Mouse (Mus musculus) intestine, embryonic 15.5 days (tissue): ENCODE measurements around the gene Snrpa. TPM values are rescaled to one million over a fixed set of nuclear protein-coding genes. Genes with fewer than 3 reads are reported as not detected.

Experiments
- ATAC-seq: fragments of 200-750 bp; cut with Nextera tagmentation; 2 replicates; pipeline ENCODE4 v1.8.0; 2017; ENCODE audit warnings: moderate TSS enrichment, moderate library complexity
- H3K27ac ChIP-seq: fragments of 300-500 bp; sonication (generic); 2 replicates; pipeline ENCODE4 v1.5.1; 2015; ENCODE audit warnings: mild to moderate bottlenecking, inconsistent platforms
- H3K27me3 ChIP-seq: fragments of 300-500 bp; sonication (generic); replicated peaks from 2 replicates; pipeline ENCODE4 v1.6.1; 2015; ENCODE audit warnings: inconsistent platforms
- H3K36me3 ChIP-seq: fragments of 300-500 bp; sonication (generic); 2 replicates; pipeline ENCODE4 v1.6.1; 2015; ENCODE audit warnings: inconsistent platforms
- H3K4me1 ChIP-seq: fragments of 300-500 bp; sonication (generic); replicated peaks from 2 replicates; pipeline ENCODE4 v1.6.1; 2015; ENCODE audit warnings: inconsistent platforms
- H3K4me2 ChIP-seq: fragments of 300-500 bp; sonication (generic); replicated peaks from 2 replicates; pipeline ENCODE4 v1.6.1; 2015; ENCODE audit warnings: mild to moderate bottlenecking, inconsistent platforms
- H3K4me3 ChIP-seq: fragments of 300-500 bp; sonication (generic); replicated peaks from 2 replicates; pipeline ENCODE4 v1.5.1; 2015; ENCODE audit warnings: inconsistent platforms
- H3K9ac ChIP-seq: fragments of 300-500 bp; sonication (generic); 2 replicates; pipeline ENCODE4 v1.6.1; 2015; ENCODE audit warnings: inconsistent platforms
- H3K9me3 ChIP-seq: fragments of 300-500 bp; sonication (generic); 2 replicates; pipeline ENCODE4 v1.6.1; 2016; ENCODE audit warnings: inconsistent platforms
- WGBS: fragments of 180-500 bp; shearing (Covaris S2); methylation state at CpG from one replicate; pipeline ENCODE4 v1.1.7; 2015; 5-methylcytosine and 5-hydroxymethylcytosine counted together
- microRNA counts: library from miRNA; unstranded; fragments of <30 nt; microRNA quantifications from one replicate; lab custom pipeline; 2016
- polyA plus RNA-seq: library from polyadenylated mRNA; unstranded; fragments of >200 nt; fragmentation: Nextera tagmentation; extraction: Ambion mirVana; gene quantifications from 2 replicates; pipeline ENCODE4 v1.2.1, GENCODE M21; 2015

Snrpa gene
- polyA plus RNA-seq, 1 experiment from 2014 or later = 223 TPM

GRCm38 (mm10) chr7:27162780-27163449 lies 33.2 kb downstream of the Snrpa start:
- peak overlapping the region; percentile 78; the same call in 1 of the 2 replicates for H3K4me2 ChIP-seq

DNA sequence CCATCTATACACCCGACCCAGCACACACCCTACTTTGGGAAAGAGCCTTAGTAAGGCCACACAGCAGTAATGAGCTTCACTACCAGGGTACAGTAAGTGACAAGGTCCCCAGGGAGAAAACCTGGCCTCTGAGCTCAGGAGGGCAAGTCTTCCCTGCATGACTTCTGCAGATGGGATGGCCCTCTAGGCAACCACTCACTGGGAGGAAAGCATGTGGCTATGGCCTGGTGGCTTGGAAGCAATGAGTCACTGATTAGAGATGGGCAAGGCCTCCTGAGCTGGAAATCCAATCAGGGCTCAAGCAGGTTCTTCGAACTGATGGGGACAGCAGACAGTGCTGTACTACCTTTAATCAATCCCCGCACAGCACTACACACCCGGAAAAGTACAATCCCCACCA lies 34.3 kb downstream of the Snrpa start:
- H3K4me2 ChIP-seq = no peak overlapping the region
- no peak overlapping the region for H3K9ac ChIP-seq
- 84% methylated on average over 4 of the region's 4 CpGs for WGBS
- H3K27me3 ChIP-seq = no peaks in the 10 kb centered on the region
- ATAC-seq = no peak
- peaks cover 49% of the 10 kb centered on the region for H3K4me1 ChIP-seq
- no peaks in the 10 kb centered on the region for H3K9me3 ChIP-seq
- H3K27ac ChIP-seq = no peak overlapping the region
- H3K4me3 ChIP-seq = no peak overlapping the region
- H3K36me3 ChIP-seq = peaks cover 17% of the 10 kb centered on the region; the same call in 1 of the 2 replicates

More at GRCm38 (mm10) chr7:27162780-27163449, 33.2 kb downstream of the Snrpa start:
- H3K36me3 ChIP-seq = peaks cover 17% of the 10 kb centered on the region; the same call in 1 of the 2 replicates
- no peaks in the 10 kb centered on the region for H3K27me3 ChIP-seq
- 76% methylated on average over 5 of the region's 5 CpGs for WGBS
- no peaks in the 10 kb centered on the region for H3K9me3 ChIP-seq
- no peak for ATAC-seq
- no peak overlapping the region for H3K27ac ChIP-seq
- peaks cover 55% of the 10 kb centered on the region for H3K4me1 ChIP-seq
- peak overlapping the region; percentile 20; the same call in 1 of the 2 replicates for H3K9ac ChIP-seq
- no peak overlapping the region for H3K4me3 ChIP-seq

DNA sequence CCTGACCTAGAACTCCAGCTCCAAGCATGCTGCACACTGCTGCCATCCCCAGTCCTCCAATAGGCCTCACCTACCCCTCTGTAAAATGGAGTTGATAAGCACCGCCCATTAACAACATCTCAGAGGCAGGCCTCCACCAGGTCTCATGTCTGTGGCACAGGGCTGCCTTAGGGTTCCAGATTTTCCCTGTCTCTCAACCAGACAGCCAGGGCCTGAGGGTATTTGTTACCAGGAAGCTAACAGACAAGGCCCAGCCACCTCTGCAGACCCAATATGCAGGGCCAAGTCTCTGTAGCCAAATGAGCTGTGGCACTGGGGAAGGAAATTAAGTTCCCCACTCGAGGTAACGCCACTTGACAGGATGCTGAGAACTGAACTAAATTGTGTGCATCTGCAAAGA lies 35.1 kb downstream of the Snrpa start:
- no peaks in the 10 kb centered on the region for H3K27me3 ChIP-seq
- 81% methylated on average over 3 of the region's 3 CpGs for WGBS
- peaks cover 49% of the 10 kb centered on the region for H3K4me1 ChIP-seq
- ATAC-seq = no peak
- peaks cover 17% of the 10 kb centered on the region; the same call in 1 of the 2 replicates for H3K36me3 ChIP-seq
- H3K9me3 ChIP-seq = no peaks in the 10 kb centered on the region
- no peak overlapping the region for H3K9ac ChIP-seq
- H3K4me3 ChIP-seq = no peak overlapping the region
- no peak overlapping the region for H3K27ac ChIP-seq
- no peak overlapping the region for H3K4me2 ChIP-seq

DNA sequence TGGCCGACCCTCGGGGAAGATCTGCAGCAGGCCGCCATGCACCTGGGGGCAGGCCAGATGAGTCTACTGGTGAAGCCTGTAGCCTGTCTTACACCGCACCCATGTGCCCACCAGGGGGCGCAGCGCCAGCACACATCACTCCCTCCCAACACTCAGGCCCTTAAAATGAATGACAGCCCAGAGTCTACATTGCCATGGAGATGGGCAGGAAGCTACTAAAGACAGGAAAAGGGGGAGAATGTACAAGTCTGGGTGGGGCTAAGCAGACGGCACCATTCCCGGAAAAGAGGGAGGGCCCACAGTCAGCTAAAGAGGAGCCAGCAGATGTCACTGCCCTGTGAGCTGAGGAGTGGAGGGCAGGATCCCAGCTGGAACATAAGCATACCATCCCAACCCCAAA lies 36.2 kb downstream of the Snrpa start:
- WGBS = 16% methylated on average over 8 of the region's 8 CpGs
- H3K9ac ChIP-seq = no peak overlapping the region
- peak; percentile 93 for ATAC-seq
- H3K4me1 ChIP-seq = peaks cover 42% of the 10 kb centered on the region
- H3K4me2 ChIP-seq = no peak overlapping the region
- H3K4me3 ChIP-seq = no peak overlapping the region
- H3K9me3 ChIP-seq = no peaks in the 10 kb centered on the region
- peaks cover 15% of the 10 kb centered on the region; the same call in 1 of the 2 replicates for H3K36me3 ChIP-seq
- H3K27me3 ChIP-seq = no peaks in the 10 kb centered on the region
- no peak overlapping the region for H3K27ac ChIP-seq

GRCm38 (mm10) chr7:27159256-27159655 lies 36.8 kb downstream of the Snrpa start:
- peaks cover 36% of the 10 kb centered on the region for H3K4me1 ChIP-seq
- no peaks in the 10 kb centered on the region for H3K27me3 ChIP-seq
- H3K9ac ChIP-seq = no peak overlapping the region
- 93% methylated on average over 6 of the region's 6 CpGs for WGBS
- no peak overlapping the region for H3K4me2 ChIP-seq
- H3K9me3 ChIP-seq = no peaks in the 10 kb centered on the region
- H3K36me3 ChIP-seq = peaks cover 15% of the 10 kb centered on the region; the same call in 1 of the 2 replicates
- H3K4me3 ChIP-seq = no peak overlapping the region
- H3K27ac ChIP-seq = no peak overlapping the region
- ATAC-seq = no peak

DNA sequence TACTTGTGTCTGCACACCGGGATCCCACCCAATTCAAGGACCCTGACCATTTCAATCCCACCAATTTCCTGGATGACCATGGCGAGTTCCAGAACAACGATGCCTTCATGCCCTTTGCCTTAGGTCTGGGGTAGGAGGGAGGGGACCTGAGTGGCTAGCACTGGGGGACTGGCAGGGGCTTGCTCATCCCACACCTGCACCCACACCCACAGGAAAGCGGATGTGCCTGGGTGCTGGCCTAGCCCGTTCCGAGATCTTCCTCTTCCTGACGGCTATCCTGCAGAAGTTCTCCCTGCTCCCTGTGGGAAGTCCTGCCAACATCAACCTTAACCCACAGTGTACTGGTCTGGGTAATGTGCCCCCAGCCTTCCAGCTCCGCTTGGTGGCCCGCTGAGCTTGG lies 37.9 kb downstream of the Snrpa start:
- WGBS = 96% methylated on average over 9 of the region's 9 CpGs
- no peak overlapping the region for H3K27ac ChIP-seq
- no peak overlapping the region for H3K4me3 ChIP-seq
- ATAC-seq = no peak
- peaks cover 30% of the 10 kb centered on the region for H3K4me1 ChIP-seq
- no peak overlapping the region for H3K9ac ChIP-seq
- peaks cover 15% of the 10 kb centered on the region; the same call in 1 of the 2 replicates for H3K36me3 ChIP-seq
- H3K27me3 ChIP-seq = no peaks in the 10 kb centered on the region
- no peaks in the 10 kb centered on the region for H3K9me3 ChIP-seq
- no peak overlapping the region for H3K4me2 ChIP-seq

GRCm38 (mm10) chr7:27156005-27156404 lies 40.1 kb downstream of the Snrpa start:
- Histone ChIP-seq H3K9ac (no peak overlapping the region), H3K4me1 (peaks cover 14% of the 10 kb centered on the region), H3K4me2 (no peak overlapping the region), H3K27me3 (no peaks in the 10 kb centered on the region), H3K4me3 (no peak overlapping the region), H3K36me3 (peaks cover 15% of the 10 kb centered on the region; the same call in 1 of the 2 replicates), H3K9me3 (no peaks in the 10 kb centered on the region), H3K27ac (no peak overlapping the region)
- no peak for ATAC-seq
- 85% methylated on average over 13 of the region's 13 CpGs for WGBS

DNA sequence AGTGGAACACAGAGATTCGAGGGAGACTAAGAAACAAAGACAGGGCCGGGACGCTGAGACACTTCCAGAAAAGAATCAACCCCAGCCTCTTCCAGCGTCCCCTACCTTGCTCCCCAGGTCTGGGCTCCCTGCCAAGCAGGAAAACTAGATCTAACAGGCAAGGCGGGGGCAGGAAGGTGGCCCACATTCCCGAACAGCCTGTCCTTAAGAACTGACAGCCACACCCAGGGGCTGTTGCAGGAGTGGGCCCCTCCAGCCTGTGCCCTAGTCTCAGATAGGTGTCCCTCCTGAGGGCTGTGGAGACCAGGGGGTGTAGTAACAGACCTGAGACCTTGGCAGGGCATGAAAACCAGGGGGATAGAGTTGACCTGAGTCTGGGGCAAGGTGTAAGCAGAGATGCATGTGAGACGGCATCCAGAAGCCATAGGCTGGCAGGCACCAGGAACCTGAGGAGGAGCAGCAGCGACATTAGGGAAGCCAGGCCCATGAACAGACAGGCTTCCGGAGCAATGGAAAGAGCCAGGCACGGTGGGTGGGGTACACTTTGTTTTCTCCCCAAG lies 42.8 kb downstream of the Snrpa start, which contains the start of gene Cyp2t4:
Gene Cyp2t4 (plus strand): TSS at position 510 of the 560 bp plus-strand sequence.
- Histone ChIP-seq H3K36me3 (peaks cover 1% of the 10 kb centered on the region; the same call in 1 of the 2 replicates), H3K27me3 (no peaks in the 10 kb centered on the region), H3K9ac (no peak within 1 kb of the TSS), H3K9me3 (no peaks in the 10 kb centered on the region), H3K27ac (0 out of 2 replicates have a peak within 1 kb of the TSS, but pooled peaks have one; percentile 27), H3K4me1 (peaks cover 4% of the 10 kb centered on the region; the same call in 1 of the 2 replicates), H3K4me3 (no peak within 1 kb of the TSS), H3K4me2 (no peak within 1 kb of the TSS; the same call in 1 of the 2 replicates)
- WGBS = 52% methylated on average over 10 of the region's 10 CpGs
- peak; percentile 79 for ATAC-seq

MicroRNA genes within 50 kb of the gene (microRNA counts, 519-probe panel; counts per million panel counts)
- microRNA mmu-miR-1191 (lab: Ali Mortazavi, UCI) = 97.1 counts per million, percentile 29 among the panel's probes with 10 or more counts

Other genes with a start within 250 kb of the Snrpa start
- gene Cyp2a12, start 167.2 kb downstream of the Snrpa start, polyA plus RNA-seq = not detected in 2 replicates
- gene Cyp2f2, start 76.4 kb downstream of the Snrpa start, polyA plus RNA-seq = 0.09 and 0.13 TPM in 2 replicates
- gene Cyp2t4, start 42.6 kb downstream of the Snrpa start, polyA plus RNA-seq = 0.09 and 0.16 TPM in 2 replicates
- 68.1 and 73.0 TPM in 2 replicates for gene Egln2, start 29.5 kb downstream of the Snrpa start, polyA plus RNA-seq
- 65.4 and 66.3 TPM in 2 replicates for gene Rab4b, start 17.4 kb downstream of the Snrpa start, polyA plus RNA-seq
- gene Gm21983, start 15.2 kb downstream of the Snrpa start, polyA plus RNA-seq = not detected in 2 replicates
- 6.4 and 9.4 TPM in 2 replicates for gene Mia, start 15.1 kb downstream of the Snrpa start, polyA plus RNA-seq
- 3.0 and 3.2 TPM in 2 replicates for gene BC024978, start 490 bp downstream of the Snrpa start, polyA plus RNA-seq
- 8.8 and 9.4 TPM in 2 replicates for gene Itpkc, start 32.4 kb upstream of the Snrpa start, polyA plus RNA-seq
- gene Coq8b, start 36.8 kb upstream of the Snrpa start, polyA plus RNA-seq = 21.3 and 21.4 TPM in 2 replicates
- 16.2 and 16.5 TPM in 2 replicates for gene Numbl, start 62.2 kb upstream of the Snrpa start, polyA plus RNA-seq
- gene Ltbp4, start 141.4 kb upstream of the Snrpa start, polyA plus RNA-seq = 75.9 and 92.8 TPM in 2 replicates
- 35.0 and 35.5 TPM in 2 replicates for gene Shkbp1, start 159.7 kb upstream of the Snrpa start, polyA plus RNA-seq
- 1.8 TPM in 1 of 2 replicates, not detected in the other for gene Gm20479, start 161.1 kb upstream of the Snrpa start, polyA plus RNA-seq